Mouse (Mus musculus): ENCODE data around the gene Mast3. TPM values are rescaled to one million over a fixed set of nuclear protein-coding genes. Genes with fewer than 3 reads are reported as not detected.
A peak's percentile ranks its signal among the peaks of the same experiment; 100 is the strongest.

The Mast3 gene
- polyA plus RNA-seq (2012; rRNA removed) (37.2 and 57.8 TPM in 2 replicates), polyA plus RNA-seq (2014; fragmentation: Nextera tagmentation; extraction: Ambion mirVana) (14.4 and 16.2 TPM in 2 replicates)

- TF ChIP-seq POLR2A (IDR thresholded peaks at IDR 0.05; ENCODE audit: borderline replicate concordance, extremely low read depth, insufficient read depth, insufficient read length), result no peak
- Histone ChIP-seq H3K4me1 (ENCODE audit: control insufficient read depth, insufficient read depth, low read length) (peaks cover 9% of the 10 kb centered on the region; the same call in 1 of the 2 replicates), H3K4me3 (replicated peaks; ENCODE audit: low read length) (peak within 1 kb of the TSS; percentile 52), H3K36me3 (ENCODE audit: control insufficient read depth, insufficient read depth, low read length) (no peaks in the 10 kb centered on the region), H3K9ac (ENCODE audit: low read depth, low read length, severe bottlenecking) (peak within 1 kb of the TSS; percentile 52), H3K4me2 (replicated peaks; ENCODE audit: low read depth, low read length, severe bottlenecking) (peak within 1 kb of the TSS; percentile 86), H3K27me3 (ENCODE audit: control insufficient read depth, insufficient read depth, low read length) (peaks cover 21% of the 10 kb centered on the region), H3K9me3 (ENCODE audit: control insufficient read depth, low read length) (no peaks in the 10 kb centered on the region), H3K27ac (replicated peaks; ENCODE audit: low read depth, low read length) (no peak within 1 kb of the TSS)
- WGBS, result 2% methylated on average over 43 of the region's 45 CpGs
- DNase-seq (ENCODE audit: low spot score) (peak; percentile 77), ATAC-seq (ENCODE audit: low FRiP score, low read depth) (peak; percentile 89)
Measured at GRCm38 (mm10) chr8:70804481-70805206, at the start of gene Mast3. Gene Mast3 (minus strand): TSS chr8:70805054.

GRCm38 (mm10) chr8:70853863-70854262 is 49.0 kb upstream of the Mast3 start:
- WGBS, result 86% methylated on average over 2 of the region's 2 CpGs
- TF ChIP-seq POLR2A (IDR thresholded peaks at IDR 0.05; ENCODE audit: borderline replicate concordance, extremely low read depth, insufficient read depth, insufficient read length), result no peak
- Histone ChIP-seq H3K9ac (ENCODE audit: low read depth, low read length, severe bottlenecking) (no peak overlapping the region), H3K9me3 (ENCODE audit: control insufficient read depth, low read length) (no peaks in the 10 kb centered on the region), H3K4me2 (replicated peaks; ENCODE audit: low read depth, low read length, severe bottlenecking) (no peak overlapping the region), H3K27ac (replicated peaks; ENCODE audit: low read depth, low read length) (no peak overlapping the region), H3K27me3 (ENCODE audit: control insufficient read depth, insufficient read depth, low read length) (no peaks in the 10 kb centered on the region), H3K4me3 (replicated peaks; ENCODE audit: low read length) (no peak overlapping the region), H3K36me3 (ENCODE audit: control insufficient read depth, insufficient read depth, low read length) (no peaks in the 10 kb centered on the region), H3K4me1 (ENCODE audit: control insufficient read depth, insufficient read depth, low read length) (peaks cover 17% of the 10 kb centered on the region)
- ATAC-seq (ENCODE audit: low FRiP score, low read depth) (no peak), DNase-seq (ENCODE audit: low spot score) (no peak)

DNA sequence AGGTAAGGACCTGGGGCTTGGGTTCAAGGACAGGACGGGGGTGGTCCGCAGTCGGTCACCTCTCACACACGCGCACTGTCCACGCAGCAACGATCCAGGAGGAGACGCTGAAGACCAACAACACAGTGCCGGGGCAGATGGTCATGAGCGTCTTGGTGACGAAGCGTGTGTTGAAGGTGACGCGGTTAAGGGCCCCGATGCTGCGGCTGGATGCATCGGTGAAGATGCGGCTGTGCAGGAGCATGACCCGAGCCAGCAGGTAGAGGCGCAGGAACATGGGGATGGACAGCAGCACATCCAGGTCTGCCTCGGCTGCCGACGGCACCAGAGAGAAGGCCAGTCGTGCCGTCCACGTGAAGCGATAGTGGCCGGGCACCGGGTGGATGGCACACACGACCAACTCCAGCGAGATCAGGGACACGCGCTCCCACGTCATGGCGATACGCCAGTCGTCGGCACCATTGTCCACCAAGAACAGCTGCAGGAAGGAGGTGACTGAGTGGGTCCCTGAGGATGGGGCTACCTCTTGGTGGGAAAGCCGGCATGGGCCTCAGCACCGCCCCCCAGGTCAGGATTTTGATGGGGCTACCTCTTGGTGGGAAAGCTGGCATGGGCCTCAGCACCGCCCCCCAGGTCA is 47.9 kb upstream of the Mast3 start:
- H3K4me2 ChIP-seq (replicated peaks; ENCODE audit: low read depth, low read length, severe bottlenecking), result no peak overlapping the region
- TF ChIP-seq POLR2A (IDR thresholded peaks at IDR 0.05; ENCODE audit: borderline replicate concordance, extremely low read depth, insufficient read depth, insufficient read length), result no peak
- H3K36me3 ChIP-seq (ENCODE audit: control insufficient read depth, insufficient read depth, low read length), result no peaks in the 10 kb centered on the region
- DNase-seq (ENCODE audit: low spot score) (no peak), ATAC-seq (ENCODE audit: low FRiP score, low read depth) (no peak)
- no peak overlapping the region for H3K27ac ChIP-seq (replicated peaks; ENCODE audit: low read depth, low read length)
- no peak overlapping the region for H3K9ac ChIP-seq (ENCODE audit: low read depth, low read length, severe bottlenecking)
- H3K9me3 ChIP-seq (ENCODE audit: control insufficient read depth, low read length), result no peaks in the 10 kb centered on the region
- WGBS, result 88% methylated on average over 41 of the region's 41 CpGs
- H3K27me3 ChIP-seq (ENCODE audit: control insufficient read depth, insufficient read depth, low read length), result no peaks in the 10 kb centered on the region
- H3K4me3 ChIP-seq (replicated peaks; ENCODE audit: low read length), result no peak overlapping the region
- peaks cover 16% of the 10 kb centered on the region for H3K4me1 ChIP-seq (ENCODE audit: control insufficient read depth, insufficient read depth, low read length)

- Histone ChIP-seq H3K27me3 (ENCODE audit: control insufficient read depth, insufficient read depth, low read length) (no peaks in the 10 kb centered on the region), H3K4me1 (ENCODE audit: control insufficient read depth, insufficient read depth, low read length) (peaks cover 8% of the 10 kb centered on the region; the same call in 1 of the 2 replicates), H3K27ac (replicated peaks; ENCODE audit: low read depth, low read length) (no peak overlapping the region), H3K4me2 (replicated peaks; ENCODE audit: low read depth, low read length, severe bottlenecking) (no peak overlapping the region), H3K36me3 (ENCODE audit: control insufficient read depth, insufficient read depth, low read length) (no peaks in the 10 kb centered on the region), H3K4me3 (replicated peaks; ENCODE audit: low read length) (no peak overlapping the region), H3K9ac (ENCODE audit: low read depth, low read length, severe bottlenecking) (peak overlapping the region; percentile 31; the same call in 1 of the 2 replicates), H3K9me3 (ENCODE audit: control insufficient read depth, low read length) (no peaks in the 10 kb centered on the region)
- DNase-seq (ENCODE audit: low spot score) (no peak), ATAC-seq (ENCODE audit: low FRiP score, low read depth) (0 out of 2 replicates have a peak, but pooled peaks have one; percentile 24)
- 30% methylated on average over 6 of the region's 6 CpGs for WGBS
- TF ChIP-seq POLR2A (IDR thresholded peaks at IDR 0.05; ENCODE audit: borderline replicate concordance, extremely low read depth, insufficient read depth, insufficient read length), result no peak
Measured at GRCm38 (mm10) chr8:70851837-70852236, 47.0 kb upstream of the Mast3 start.

DNA sequence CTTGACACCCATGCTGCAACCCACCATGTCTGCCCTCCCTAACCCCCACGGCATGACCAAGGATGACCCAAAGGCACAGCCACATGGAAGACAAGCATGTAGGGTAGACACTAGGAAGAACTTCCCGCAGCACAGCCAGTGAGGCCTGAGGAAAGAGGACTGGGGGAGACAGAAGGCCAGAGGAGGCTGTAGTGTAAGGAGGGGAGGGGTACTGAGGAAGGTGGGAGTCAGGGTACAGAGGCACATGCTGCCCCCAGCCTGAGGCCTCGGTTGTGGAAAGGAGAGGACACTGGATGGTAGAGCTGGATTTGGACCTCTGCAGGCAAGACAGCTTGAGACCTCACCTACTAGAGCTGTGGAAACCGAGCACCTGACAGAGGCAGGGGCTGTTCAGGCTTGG is 46.1 kb upstream of the Mast3 start:
- H3K4me1 ChIP-seq (ENCODE audit: control insufficient read depth, insufficient read depth, low read length), result peaks cover 3% of the 10 kb centered on the region; the same call in 1 of the 2 replicates
- ATAC-seq (ENCODE audit: low FRiP score, low read depth) (no peak), DNase-seq (ENCODE audit: low spot score) (no peak)
- H3K4me3 ChIP-seq (replicated peaks; ENCODE audit: low read length), result no peak overlapping the region
- H3K27ac ChIP-seq (replicated peaks; ENCODE audit: low read depth, low read length), result no peak overlapping the region
- no peaks in the 10 kb centered on the region for H3K27me3 ChIP-seq (ENCODE audit: control insufficient read depth, insufficient read depth, low read length)
- H3K36me3 ChIP-seq (ENCODE audit: control insufficient read depth, insufficient read depth, low read length), result no peaks in the 10 kb centered on the region
- WGBS, result 76% methylated on average over 4 of the region's 4 CpGs
- no peak overlapping the region for H3K9ac ChIP-seq (ENCODE audit: low read depth, low read length, severe bottlenecking)
- H3K9me3 ChIP-seq (ENCODE audit: control insufficient read depth, low read length), result no peaks in the 10 kb centered on the region
- TF ChIP-seq POLR2A (IDR thresholded peaks at IDR 0.05; ENCODE audit: borderline replicate concordance, extremely low read depth, insufficient read depth, insufficient read length), result no peak
- no peak overlapping the region for H3K4me2 ChIP-seq (replicated peaks; ENCODE audit: low read depth, low read length, severe bottlenecking)

Data from limb, embryonic 14.5 days (tissue).